Mouse (Mus musculus) olfactory bulb, adult 2 months (tissue): Measurements from ENCODE around the gene Myl3.

Experiments
- CTCF ChIP-seq: fragments of 200-500 bp; IDR thresholded peaks from 2 replicates; pipeline ENCODE4 v1.5.1; 2012; ENCODE audit warnings: low read depth, mild to moderate bottlenecking, low read length, moderate library complexity; ENCODE audit not compliant: insufficient read depth
- POLR2A ChIP-seq: fragments of 200-500 bp; IDR thresholded peaks from 2 replicates; pipeline ENCODE4 v1.6.1; 2012; ENCODE audit warnings: mild to moderate bottlenecking, low read depth, low read length, moderate library complexity; ENCODE audit not compliant: insufficient read depth

DNA sequence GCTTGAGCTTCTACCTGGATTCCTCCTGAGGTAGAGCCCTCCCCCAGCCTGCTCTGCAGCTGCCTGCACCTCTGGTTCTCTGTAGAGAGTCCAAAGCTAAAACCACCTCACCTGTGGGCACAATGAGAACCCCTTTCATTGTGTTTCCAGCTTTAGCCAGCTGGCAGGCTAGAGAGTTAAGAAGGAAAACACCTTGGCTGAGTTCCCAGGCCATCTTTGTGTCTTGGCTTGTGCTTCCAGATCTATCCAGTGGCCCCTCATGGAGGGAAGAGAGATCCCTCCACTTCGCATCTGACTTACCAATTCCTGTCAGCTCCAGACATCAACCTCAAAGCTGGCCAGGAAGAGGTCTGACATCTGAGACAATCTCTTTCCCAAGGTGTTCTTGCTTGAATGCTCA, 36.4 kb downstream of the Myl3 start:
- TF ChIP-seq POLR2A (no peak), CTCF (no peak)
